Mouse (Mus musculus) lung, postnatal 4 days (tissue): ENCODE data around the gene Ube2m.

Experiments
- DNase-seq, 2 experiments: peaks; one replicate each; pipeline ENCODE4 v3.0.0; 2021

Gene Ube2m

GRCm38 (mm10) chr7:12998053-12998452 is 40.0 kb downstream of the Ube2m start, which contains the start of gene Slc27a5:
Gene Slc27a5 (minus strand): TSS chr7:12998192.
- no peak for DNase-seq

GRCm38 (mm10) chr7:12997230-12997629 is 40.8 kb downstream of the Ube2m start:
- DNase-seq, result no peak

GRCm38 (mm10) chr7:12995862-12996261 is 42.2 kb downstream of the Ube2m start:
- DNase-seq, result no peak

GRCm38 (mm10) chr7:12993148-12993547 is 44.9 kb downstream of the Ube2m start:
- no peak for DNase-seq

- DNase-seq, result peak in 1 of 2 experiments; percentile 59
These were observed 45.9 kb downstream of the Ube2m start for GRCm38 (mm10) chr7:12992222-12992621.

GRCm38 (mm10) chr7:12987409-12988189 is 50.5 kb downstream of the Ube2m start:
- DNase-seq, result no peak

GRCm38 (mm10) chr7:12986906-12987305 is 51.2 kb downstream of the Ube2m start:
- no peak for DNase-seq

- no peak for DNase-seq
These were observed 52.4 kb downstream of the Ube2m start for GRCm38 (mm10) chr7:12985724-12986123.
